Comparison of ENCODE assay signal across 16 mouse cellular contexts in genomic region chr17:18511601-18512000, GRCm38 (mm10).
"Had no signal": no experiment of that assay in that cellular context is flagged by ENCODE, and none has a peak within 500 bp of the region (broad histone marks: within the 10 kb centered on the region; RNA-seq: fewer than 3 reads in every experiment).

No protein-coding gene starts in this region.

- H3K4me1 ChIP-seq: neural tube, embryonic 12.5 days; neural tube, embryonic 13.5 days; stomach, embryonic 15.5 days had no signal

- H3K9me3 ChIP-seq: stomach, embryonic 15.5 days had no signal

- H3K36me3 ChIP-seq: neural tube, embryonic 12.5 days; neural tube, embryonic 13.5 days; stomach, embryonic 15.5 days had no signal

- DNase-seq: retina, postnatal 1 day; right cerebral cortex, adult 18-20 months; right cerebral cortex, postnatal 14 days; right cerebral cortex, postnatal 25 days; right cerebral cortex, postnatal 4 days; spleen, adult 18-20 months; thymus, adult 18-20 months; thymus, adult 2 months; thymus, postnatal 14 days; thymus, postnatal 25 days; thymus, postnatal 36 days; thymus, postnatal 4 days had no signal

- H3K4me3 ChIP-seq: neural tube, embryonic 12.5 days; neural tube, embryonic 13.5 days; stomach, embryonic 15.5 days had no signal

- H3K27me3 ChIP-seq: neural tube, embryonic 12.5 days; neural tube, embryonic 13.5 days; stomach, embryonic 15.5 days had no signal

- H3K9ac ChIP-seq: neural tube, embryonic 12.5 days; neural tube, embryonic 13.5 days; stomach, embryonic 15.5 days had no signal

- H3K27ac ChIP-seq: neural tube, embryonic 12.5 days; neural tube, embryonic 13.5 days; stomach, embryonic 15.5 days; stomach, postnatal 0 days had no signal

- H3K4me2 ChIP-seq: neural tube, embryonic 12.5 days; neural tube, embryonic 13.5 days; stomach, embryonic 15.5 days had no signal
